Mouse (Mus musculus) gastrocnemius, postnatal 36 days (tissue): ENCODE data around the gene Frmd3. TPM values are rescaled to one million over a fixed set of nuclear protein-coding genes. Genes with fewer than 3 reads are reported as not detected.
A peak's percentile ranks its signal among the peaks of the same experiment; 100 is the strongest.
"Not testable (repeated sequence)": the region's sequence is repeated elsewhere in the genome, so short reads cannot be mapped to it uniquely, and the experiment has no call there.

Experiments
- DNase-seq, 2 experiments: peaks; one replicate each; pipeline ENCODE4 v3.0.0; 2022
- intact Hi-C: fragments of 180-260 bp; cut with DNase I; formaldehyde crosslinking; loops from one replicate; pipeline ENCODE4 v1.15.1; 2025
- long read RNA-seq, 2 experiments: library from polyadenylated mRNA; stranded (forward); transcript quantifications; one replicate each; pipeline ENCODE4 v2.0.0; 2021
- total RNA-seq, 2 experiments: library from RNA; stranded (reverse); gene quantifications; 2 replicates each; pipeline ENCODE4 v1.2.3; 2021

Gene Frmd3
- total RNA-seq, result under 1 TPM; 0.22 to 0.31 TPM
- long read RNA-seq, experiment 1, result 0 reads
- long read RNA-seq, experiment 2, result 0 reads

- intact Hi-C loops, result no loop called here
These were observed at the start of gene Frmd3 for GRCm38 (mm10) chr4:74013211-74014047. TSS of gene Frmd3 (plus strand) at chr4:74013442.

GRCm38 (mm10) chr4:73980454-73980853, 32.8 kb upstream of the Frmd3 start:
- intact Hi-C loops, result no loop called here
- DNase-seq, result peak in 1 of 2 experiments; percentile 16

More at GRCm38 (mm10) chr4:74013211-74014047, at the start of gene Frmd3:
- peak; percentile 4 to 17 for DNase-seq

- DNase-seq, result no peak
- intact Hi-C loops, result no loop called here
These were observed 965 bp upstream of the Frmd3 start for GRCm38 (mm10) chr4:74012277-74012676.

GRCm38 (mm10) chr4:74012700-74013099, 542 bp upstream of the Frmd3 start:
- DNase-seq, result no peak
- intact Hi-C loops, result no loop called here

- DNase-seq, result no peak
- intact Hi-C loops, result no loop called here
These were observed 832 bp downstream of the Frmd3 start for GRCm38 (mm10) chr4:74014048-74014500.

GRCm38 (mm10) chr4:74020084-74020483, 6.8 kb downstream of the Frmd3 start:
- DNase-seq, result no peak
- intact Hi-C loops, result no loop called here

- DNase-seq, result no peak
- intact Hi-C loops, result no loop called here
These were observed 30.0 kb downstream of the Frmd3 start for GRCm38 (mm10) chr4:74043226-74043625.

GRCm38 (mm10) chr4:74051692-74052091, 38.5 kb downstream of the Frmd3 start:
- DNase-seq, result no peak
- intact Hi-C loops, result no loop called here

GRCm38 (mm10) chr4:74076727-74077126, 63.5 kb downstream of the Frmd3 start:
- intact Hi-C loops, result no loop called here
- no peak for DNase-seq

GRCm38 (mm10) chr4:74110816-74111215, 97.6 kb downstream of the Frmd3 start:
- no peak for DNase-seq

GRCm38 (mm10) chr4:74191528-74191927, 178.3 kb downstream of the Frmd3 start:
- DNase-seq, result no peak
- intact Hi-C loops, result no loop called here

More at GRCm38 (mm10) chr4:74110816-74111215, 97.6 kb downstream of the Frmd3 start:
- intact Hi-C loops, result no loop called here

- no peak for DNase-seq
- intact Hi-C loops, result no loop called here
These were observed 188.1 kb downstream of the Frmd3 start for GRCm38 (mm10) chr4:74201281-74201811.

- intact Hi-C loops, result not testable (repeated sequence)
These were observed 208.5 kb downstream of the Frmd3 start for GRCm38 (mm10) chr4:74221780-74222179.

GRCm38 (mm10) chr4:74222360-74222759, 209.1 kb downstream of the Frmd3 start:
- no peak for DNase-seq
- intact Hi-C loops, result no loop called here

More at GRCm38 (mm10) chr4:74221780-74222179, 208.5 kb downstream of the Frmd3 start:
- DNase-seq, result not testable (repeated sequence)

- no peak for DNase-seq
- intact Hi-C loops, result no loop called here
These were observed 211.0 kb downstream of the Frmd3 start for GRCm38 (mm10) chr4:74224210-74224609.

GRCm38 (mm10) chr4:74230994-74231393, 217.8 kb downstream of the Frmd3 start:
- DNase-seq, result no peak
- intact Hi-C loops, result no loop called here

- intact Hi-C loops, result no loop called here
- DNase-seq, result no peak
These were observed 218.2 kb downstream of the Frmd3 start for GRCm38 (mm10) chr4:74231405-74231804.

- intact Hi-C loops, result no loop called here
- DNase-seq, result no peak
These were observed 220.3 kb downstream of the Frmd3 start for GRCm38 (mm10) chr4:74233534-74233933.

- intact Hi-C loops, result no loop called here
- no peak for DNase-seq
These were observed 228.9 kb downstream of the Frmd3 start, which contains the start of gene Kdm4c for GRCm38 (mm10) chr4:74242176-74242575. TSS of gene Kdm4c (plus strand) at chr4:74242497.
